Mouse (Mus musculus) bone marrow, adult 2 months (tissue): ENCODE data around the gene Gapt. TPM values are rescaled to one million over a fixed set of nuclear protein-coding genes. Genes with fewer than 3 reads are reported as not detected.

Experiments used
- H3K27ac ChIP-seq: fragments of 200-500 bp; 2 replicates; pipeline ENCODE4 v1.5.1; 2012; ENCODE audit warnings: low read depth, mild to moderate bottlenecking, control low read depth, inconsistent platforms, low read length; ENCODE audit not compliant: control insufficient read depth, poor library complexity, insufficient read depth
- H3K4me1 ChIP-seq: fragments of 200-500 bp; 2 replicates; pipeline ENCODE4 v1.6.1; 2011; ENCODE audit warnings: low read length; ENCODE audit not compliant: control insufficient read depth, insufficient read depth
- H3K4me3 ChIP-seq: fragments of 200-500 bp; replicated peaks from 2 replicates; pipeline ENCODE3; 2011; ENCODE audit warnings: mild to moderate bottlenecking, low read depth, low read length, control low read depth; ENCODE audit not compliant: control insufficient read depth
- CTCF ChIP-seq: fragments of 200-500 bp; IDR thresholded peaks from 2 replicates; pipeline ENCODE4 v1.5.1; 2011; ENCODE audit warnings: low read length, control low read depth; ENCODE audit not compliant: control insufficient read depth, insufficient read depth
- POLR2A ChIP-seq: fragments of 200-500 bp; IDR thresholded peaks from 2 replicates; pipeline ENCODE4 v1.6.1; 2011; ENCODE audit warnings: low read depth, mild to moderate bottlenecking, control low read depth, low read length, borderline replicate concordance; ENCODE audit not compliant: control insufficient read depth
- WGBS: fragments of 180-500 bp; shearing (Covaris S2); methylation state at CpG from one replicate; pipeline ENCODE4 v1.1.7; 2018; 5-methylcytosine and 5-hydroxymethylcytosine counted together
- polyA plus RNA-seq: library from polyadenylated mRNA; stranded (reverse); fragments of >200 nt; gene quantifications from 2 replicates; pipeline ENCODE4 v1.2.4, GENCODE M21; 2011; ENCODE audit warnings: low replicate concordance; ENCODE audit not compliant: missing spikeins, insufficient read depth, insufficient read length

Gapt gene
- polyA plus RNA-seq, 1 experiment: 8.2 TPM

GRCm38 (mm10) chr13:110318746-110319145, 38.3 kb downstream of the Gapt start:
- no peak overlapping the region for H3K4me3 ChIP-seq
- 38% methylated on average over 4 of the region's 4 CpGs for WGBS
- H3K27ac ChIP-seq: no peak overlapping the region
- H3K4me1 ChIP-seq: no peaks in the 10 kb centered on the region
- TF ChIP-seq CTCF: no peak

GRCm38 (mm10) chr13:110307188-110307587, 49.8 kb downstream of the Gapt start:
- WGBS: 83% methylated on average over 5 of the region's 5 CpGs
- Histone ChIP-seq H3K4me3 (no peak overlapping the region), H3K4me1 (no peaks in the 10 kb centered on the region), H3K27ac (no peak overlapping the region)
- no peak for TF ChIP-seq POLR2A
- TF ChIP-seq CTCF: no peak

Other genes with a start within 250 kb of the Gapt start
- 1.7 TPM in 1 of 2 replicates, not detected in the other for gene Rab3c, start 76.2 kb downstream of the Gapt start, polyA plus RNA-seq
- 3.4 and 14.4 TPM in 2 replicates for gene Plk2, start 37.8 kb upstream of the Gapt start, polyA plus RNA-seq